Mouse (Mus musculus): ENCODE measurements around the gene Atp5g3. TPM values are rescaled to one million over a fixed set of nuclear protein-coding genes. Genes with fewer than 3 reads are reported as not detected.
A peak's percentile ranks its signal among the peaks of the same experiment; 100 is the strongest.

The Atp5g3 gene
- polyA plus RNA-seq, 1 experiment = 1,861 TPM

DNA sequence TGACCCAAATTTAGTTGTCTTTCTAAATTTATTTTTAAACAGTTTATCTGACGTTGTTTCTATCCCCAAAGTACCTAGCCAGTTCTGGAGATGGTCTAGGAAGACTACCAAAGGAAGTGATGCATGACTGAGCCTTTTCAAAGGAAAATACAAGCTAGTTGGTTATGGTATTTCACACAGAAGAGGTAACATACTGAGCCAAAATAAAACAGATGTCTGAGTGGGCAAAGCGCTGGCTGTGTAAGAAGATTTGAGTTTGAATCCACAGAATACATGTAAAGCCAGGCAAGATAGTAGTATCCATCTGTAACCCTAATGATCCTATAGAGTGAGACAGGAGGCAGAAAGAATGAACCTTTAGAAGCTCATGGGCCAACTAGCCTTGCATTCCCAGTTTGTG lies 33.2 kb downstream of the Atp5g3 start:
- Histone ChIP-seq H3K4me2 (ENCODE audit: low read depth) (no peak overlapping the region), H3K79me2 (ENCODE audit: control insufficient read depth, insufficient read depth) (peaks cover 48% of the 10 kb centered on the region), H3ac (ENCODE audit: control insufficient read depth, insufficient read length) (no peak overlapping the region), H3K36me3 (ENCODE audit: control insufficient read depth, insufficient read depth) (peaks cover 7% of the 10 kb centered on the region), H3K4me3 (no peak overlapping the region), H3K27me3 (ENCODE audit: control insufficient read depth, insufficient read depth, insufficient read length) (no peaks in the 10 kb centered on the region)
- TF ChIP-seq TCF3 (IDR thresholded peaks at IDR 0.05; ENCODE audit: insufficient read length, low read depth) = no peak
- TF ChIP-seq POLR2AphosphoS2 (IDR thresholded peaks at IDR 0.05; ENCODE audit: insufficient read length, low read depth) = no peak
- TF ChIP-seq E2F4 (IDR thresholded peaks at IDR 0.05; ENCODE audit: insufficient read depth) = no peak
- TF ChIP-seq POLR2A (IDR thresholded peaks at IDR 0.05; ENCODE audit: insufficient read length, low read depth) = no peak

DNA sequence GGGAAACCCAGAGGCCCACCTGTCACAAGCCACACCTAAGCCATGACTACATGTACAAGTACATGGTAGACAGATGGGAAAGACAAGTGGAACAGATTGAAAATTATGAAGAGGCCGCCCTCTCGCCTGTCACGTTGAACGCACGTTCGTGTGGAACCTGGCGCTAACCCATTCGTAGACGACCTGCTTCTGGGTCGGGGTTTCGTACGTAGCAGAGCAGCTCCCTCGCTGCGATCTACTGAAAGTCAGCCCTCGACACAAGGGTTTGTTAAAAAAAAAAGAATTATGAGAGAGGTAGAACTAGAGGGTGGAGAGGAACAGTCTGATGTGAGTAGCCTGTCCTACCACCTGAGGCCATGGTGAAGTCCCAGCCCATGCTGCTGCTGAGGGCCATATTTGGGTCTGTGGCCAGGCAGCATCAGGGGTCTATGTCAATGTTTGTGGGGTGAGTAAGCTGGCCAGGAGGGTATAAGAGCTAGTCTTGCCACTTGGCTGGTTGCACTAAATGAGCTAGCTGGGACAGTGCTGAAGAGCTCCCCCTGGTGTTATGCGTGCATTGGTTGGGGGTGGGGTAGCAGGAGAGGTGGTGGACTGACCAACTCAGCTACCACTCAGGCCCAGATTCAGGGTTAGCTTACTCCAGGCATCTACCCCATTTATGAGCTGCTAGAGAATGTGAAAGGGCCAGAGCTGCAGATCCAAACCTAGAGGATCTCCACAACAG lies 43.2 kb downstream of the Atp5g3 start:
- Histone ChIP-seq H3K4me2 (ENCODE audit: low read depth) (no peak overlapping the region), H3K79me2 (ENCODE audit: control insufficient read depth, insufficient read depth) (peaks cover 31% of the 10 kb centered on the region), H3ac (ENCODE audit: control insufficient read depth, insufficient read length) (no peak overlapping the region), H3K27me3 (ENCODE audit: control insufficient read depth, insufficient read depth, insufficient read length) (no peaks in the 10 kb centered on the region), H3K36me3 (ENCODE audit: control insufficient read depth, insufficient read depth) (peaks cover 10% of the 10 kb centered on the region), H3K4me3 (no peak overlapping the region)
- no peak for TF ChIP-seq SRF (IDR thresholded peaks at IDR 0.05; ENCODE audit: control insufficient read depth, insufficient read length, low read depth)
- no peak for TF ChIP-seq USF1 (IDR thresholded peaks at IDR 0.05; ENCODE audit: low read depth)
- no peak for TF ChIP-seq E2F4 (IDR thresholded peaks at IDR 0.05; ENCODE audit: insufficient read depth)
- no peak for TF ChIP-seq MYOG (IDR thresholded peaks at IDR 0.05; ENCODE audit: control insufficient read depth in 1 of 3, insufficient read depth in 1 of 3, insufficient read length in 2 of 3, low read depth in 2 of 3)
- no peak for TF ChIP-seq REST (IDR thresholded peaks at IDR 0.05; ENCODE audit: insufficient read depth, insufficient read length)
- no peak for TF ChIP-seq TCF3 (IDR thresholded peaks at IDR 0.05; ENCODE audit: insufficient read length, low read depth)
- TF ChIP-seq POLR2AphosphoS2 (IDR thresholded peaks at IDR 0.05; ENCODE audit: insufficient read length, low read depth) = no peak
- no peak for TF ChIP-seq MYOD1 (IDR thresholded peaks at IDR 0.05; ENCODE audit: control insufficient read depth in 1 of 3, insufficient read length in 2 of 3, low read depth in 2 of 3)
- TF ChIP-seq MAX (IDR thresholded peaks at IDR 0.05; ENCODE audit: low read depth) = no peak
- TF ChIP-seq POLR2A (IDR thresholded peaks at IDR 0.05; ENCODE audit: insufficient read length, low read depth) = no peak
- no peak for TF ChIP-seq TCF12 (IDR thresholded peaks at IDR 0.05; ENCODE audit: insufficient read depth, poor library complexity, severe bottlenecking)
- no peak for TF ChIP-seq CEBPB (IDR thresholded peaks at IDR 0.05; ENCODE audit: insufficient read depth, poor library complexity, severe bottlenecking)

DNA sequence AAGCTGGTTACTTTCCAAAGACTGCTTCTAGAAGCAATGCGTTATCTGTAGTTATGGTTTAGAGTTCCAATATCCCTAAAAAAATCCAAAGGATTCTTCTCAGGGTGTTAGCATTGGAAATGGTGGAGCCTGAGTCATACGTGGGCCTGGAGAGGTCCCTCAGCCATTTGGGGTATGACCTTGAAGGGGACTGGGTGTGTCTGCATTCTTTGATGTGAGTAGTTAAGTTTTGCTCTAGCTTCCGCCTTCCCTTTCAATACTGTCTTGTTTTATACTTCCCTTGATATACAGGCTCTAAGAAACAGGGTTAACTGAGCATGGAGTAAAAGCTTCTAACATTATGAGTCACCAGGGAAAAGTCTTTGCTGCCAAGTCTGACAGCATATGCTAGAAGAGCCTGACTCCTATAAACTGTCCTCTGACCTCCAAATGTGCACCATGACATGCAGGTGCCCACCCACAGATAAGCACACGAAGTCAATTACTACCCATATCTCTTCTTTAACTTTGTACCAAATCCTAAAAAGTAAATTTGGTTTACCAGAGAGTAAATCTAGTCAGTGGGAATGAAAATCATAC lies 51.0 kb downstream of the Atp5g3 start:
- Histone ChIP-seq H3ac (ENCODE audit: control insufficient read depth, insufficient read length) (no peak overlapping the region), H3K79me2 (ENCODE audit: control insufficient read depth, insufficient read depth) (peaks cover 34% of the 10 kb centered on the region), H3K4me3 (no peak overlapping the region), H3K27me3 (ENCODE audit: control insufficient read depth, insufficient read depth, insufficient read length) (no peaks in the 10 kb centered on the region), H3K36me3 (ENCODE audit: control insufficient read depth, insufficient read depth) (peaks cover 5% of the 10 kb centered on the region), H3K4me2 (ENCODE audit: low read depth) (peak overlapping the region; percentile 28)
- TF ChIP-seq REST (IDR thresholded peaks at IDR 0.05; ENCODE audit: insufficient read depth, insufficient read length) = no peak
- no peak for TF ChIP-seq POLR2AphosphoS2 (IDR thresholded peaks at IDR 0.05; ENCODE audit: insufficient read length, low read depth)
- no peak for TF ChIP-seq SRF (IDR thresholded peaks at IDR 0.05; ENCODE audit: control insufficient read depth, insufficient read length, low read depth)
- TF ChIP-seq TCF12 (IDR thresholded peaks at IDR 0.05; ENCODE audit: insufficient read depth, poor library complexity, severe bottlenecking) = no peak
- TF ChIP-seq MAX (IDR thresholded peaks at IDR 0.05; ENCODE audit: low read depth) = no peak
- no peak for TF ChIP-seq E2F4 (IDR thresholded peaks at IDR 0.05; ENCODE audit: insufficient read depth)
- TF ChIP-seq TCF3 (IDR thresholded peaks at IDR 0.05; ENCODE audit: insufficient read length, low read depth) = no peak
- no peak for TF ChIP-seq USF1 (IDR thresholded peaks at IDR 0.05; ENCODE audit: low read depth)
- no peak for TF ChIP-seq MYOD1 (IDR thresholded peaks at IDR 0.05; ENCODE audit: control insufficient read depth in 1 of 3, insufficient read length in 2 of 3, low read depth in 2 of 3)
- no peak for TF ChIP-seq CEBPB (IDR thresholded peaks at IDR 0.05; ENCODE audit: insufficient read depth, poor library complexity, severe bottlenecking)
- TF ChIP-seq POLR2A (IDR thresholded peaks at IDR 0.05; ENCODE audit: insufficient read length, low read depth) = no peak
- TF ChIP-seq MYOG (IDR thresholded peaks at IDR 0.05; ENCODE audit: control insufficient read depth in 1 of 3, insufficient read depth in 1 of 3, insufficient read length in 2 of 3, low read depth in 2 of 3) = no peak

Other genes starting within 250 kb of the Atp5g3 start
- 27.2 TPM for gene Chn1, start 136.0 kb downstream of the Atp5g3 start, polyA plus RNA-seq (2012; fragmentation: generic; extraction: Trizol)
- gene Atf2, start 18.7 kb downstream of the Atp5g3 start, polyA plus RNA-seq (2012; fragmentation: generic; extraction: Trizol) = 8.6 TPM